Mouse (Mus musculus) E14TG2a.4 (cell line): ENCODE results near the gene Nt5dc2.

ENCODE experiments used
- CTCF ChIP-seq: conservative IDR thresholded peaks from 2 replicates; pipeline ENCODE4 v1.5.1; 2014; ENCODE audit warnings: low read length
- POU5F1 ChIP-seq: IDR thresholded peaks from 2 replicates; pipeline ENCODE4 v1.6.1; 2014; ENCODE audit warnings: low read length, borderline replicate concordance

DNA sequence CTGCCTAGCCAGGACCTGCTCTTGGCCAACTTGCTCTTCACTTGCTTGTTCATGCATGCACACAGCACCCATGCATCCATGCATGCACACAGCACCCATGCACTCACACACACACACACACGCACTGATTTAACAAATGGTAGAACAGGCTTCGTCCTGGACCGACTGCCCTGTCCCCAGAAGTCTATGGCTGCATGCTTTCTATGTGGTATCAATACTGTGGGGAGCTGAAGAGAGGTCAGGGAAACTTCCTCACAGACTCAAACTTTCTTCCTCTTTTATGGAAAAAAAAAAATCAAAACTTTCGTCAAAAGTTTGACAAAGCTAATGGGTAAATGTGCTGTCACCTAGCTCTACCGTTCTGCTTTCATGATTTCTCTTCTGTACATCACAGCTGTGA is 52.7 kb downstream of the Nt5dc2 start:
- TF ChIP-seq CTCF: no peak
- no peak for TF ChIP-seq POU5F1
